Mouse (Mus musculus): ENCODE measurements around the gene March8.

GRCm38 (mm10) chr6:116374136-116374535 lies 36.3 kb downstream of the March8 start:
- no peak for TF ChIP-seq CTCF (IDR thresholded peaks at IDR 0.05; ENCODE audit: extremely low read depth, insufficient read depth, insufficient read length, insufficient replicate concordance)
- TF ChIP-seq POLR2A (IDR thresholded peaks at IDR 0.05; ENCODE audit: low read depth, low read length), result no peak

Data from spleen, adult 2 months (tissue).